13 mouse cellular contexts compared by ENCODE assay signal in genomic region chr7:66936042-66936755, GRCm38 (mm10).
A peak's percentile ranks its signal among the peaks of the same experiment; 100 is the strongest.
DNase-seq lines count a peak whose midpoint lies in the region; ATAC-seq and TF ChIP-seq lines count a peak whose summit lies in the region.
"Had no signal": no experiment of that assay in that cellular context is flagged by ENCODE, and none has a peak within 500 bp of the region (broad histone marks: within the 10 kb centered on the region; RNA-seq: fewer than 3 reads in every experiment).

No protein-coding gene starts in this region.

- 34% methylated on average over 8 of the region's 8 CpGs for whole genome bisulfite sequencing in heart, embryonic 13.5 days
- WGBS in heart, embryonic 10.5 days: 63% methylated on average over 8 of the region's 8 CpGs
- 62% methylated on average over 8 of the region's 8 CpGs for WGBS in lung, embryonic 16.5 days
- 72% methylated on average over 8 of the region's 8 CpGs for WGBS in lung, postnatal 0 days
- WGBS in heart, postnatal 0 days: 36% methylated on average over 8 of the region's 8 CpGs
- 73% methylated on average over 8 of the region's 8 CpGs for WGBS in stomach, embryonic 15.5 days

- peaks cover 70% of the 10 kb centered on the region for H3K4me1 ChIP-seq in heart, embryonic 13.5 days
- H3K4me1 ChIP-seq in heart, embryonic 10.5 days: peaks cover 59% of the 10 kb centered on the region
- H3K4me1 ChIP-seq in lung, embryonic 16.5 days (replicated peaks; ENCODE audit: control insufficient read depth, insufficient read depth, low read length): peaks cover 31% of the 10 kb centered on the region
- H3K4me1 ChIP-seq in lung, postnatal 0 days (ENCODE audit: insufficient read depth, low read depth, low read length): peaks cover 3% of the 10 kb centered on the region; the same call in 1 of the 2 replicates
- peaks cover 54% of the 10 kb centered on the region for H3K4me1 ChIP-seq in heart, postnatal 0 days (ENCODE audit: control insufficient read depth, insufficient read depth)
- H3K4me1 ChIP-seq in stomach, embryonic 15.5 days: peaks cover 21% of the 10 kb centered on the region

- peak overlapping the region; percentile 68 for H3K27ac ChIP-seq in heart, embryonic 13.5 days (replicated peaks)
- H3K27ac ChIP-seq in heart, embryonic 10.5 days: no peak overlapping the region
- peak overlapping the region; percentile 47; the same call in 1 of the 2 replicates for H3K27ac ChIP-seq in lung, embryonic 16.5 days (ENCODE audit: low read length)
- no peak overlapping the region for H3K27ac ChIP-seq in lung, postnatal 0 days (ENCODE audit: low read length)
- 0 out of 2 replicates have a peak overlapping the region, but pooled peaks have one; percentile 11 for H3K27ac ChIP-seq in heart, postnatal 0 days (ENCODE audit: low read depth)
- H3K27ac ChIP-seq in stomach, embryonic 15.5 days: peak overlapping the region; percentile 3; the same call in 1 of the 2 replicates
- H3K27ac ChIP-seq: embryonic facial prominence, embryonic 15.5 days; left cerebral cortex, adult 2 months had no signal

- no peaks in the 10 kb centered on the region for H3K27me3 ChIP-seq in heart, embryonic 13.5 days (replicated peaks)
- H3K27me3 ChIP-seq in heart, embryonic 10.5 days (ENCODE audit: insufficient read depth, poor library complexity, severe bottlenecking): no peaks in the 10 kb centered on the region
- H3K27me3 ChIP-seq in lung, embryonic 16.5 days (ENCODE audit: control insufficient read depth, insufficient read depth, low read depth, low read length): no peaks in the 10 kb centered on the region
- H3K27me3 ChIP-seq in lung, postnatal 0 days (replicated peaks; ENCODE audit: insufficient read depth, low read length): no peaks in the 10 kb centered on the region
- no peaks in the 10 kb centered on the region for H3K27me3 ChIP-seq in heart, postnatal 0 days (ENCODE audit: control insufficient read depth, insufficient read depth, low read length)
- no peaks in the 10 kb centered on the region for H3K27me3 ChIP-seq in stomach, embryonic 15.5 days (replicated peaks)
- H3K27me3 ChIP-seq: embryonic facial prominence, embryonic 15.5 days had no signal

- no peaks in the 10 kb centered on the region for H3K36me3 ChIP-seq in heart, embryonic 13.5 days
- no peaks in the 10 kb centered on the region for H3K36me3 ChIP-seq in heart, embryonic 10.5 days
- no peaks in the 10 kb centered on the region; the same call in 1 of the 2 replicates for H3K36me3 ChIP-seq in lung, embryonic 16.5 days (ENCODE audit: control insufficient read depth, insufficient read depth, low read length)
- no peaks in the 10 kb centered on the region for H3K36me3 ChIP-seq in lung, postnatal 0 days (ENCODE audit: insufficient read depth, low read length)
- no peaks in the 10 kb centered on the region for H3K36me3 ChIP-seq in heart, postnatal 0 days (replicated peaks; ENCODE audit: control insufficient read depth, insufficient read depth, low read length)
- H3K36me3 ChIP-seq in stomach, embryonic 15.5 days: no peaks in the 10 kb centered on the region
- H3K36me3 ChIP-seq: embryonic facial prominence, embryonic 15.5 days had no signal

- H3K9ac ChIP-seq in heart, embryonic 13.5 days: no peak overlapping the region
- H3K9ac ChIP-seq in lung, embryonic 16.5 days (ENCODE audit: low read length): no peak overlapping the region
- no peak overlapping the region for H3K9ac ChIP-seq in lung, postnatal 0 days (replicated peaks; ENCODE audit: low read depth)
- H3K9ac ChIP-seq in heart, postnatal 0 days (replicated peaks; ENCODE audit: low read depth, low read length): no peak overlapping the region
- no peak overlapping the region for H3K9ac ChIP-seq in stomach, embryonic 15.5 days
- H3K9ac ChIP-seq: embryonic facial prominence, embryonic 15.5 days; liver, postnatal 0 days had no signal

- H3K4me2 ChIP-seq in heart, embryonic 13.5 days: no peak overlapping the region
- H3K4me2 ChIP-seq in lung, embryonic 16.5 days (ENCODE audit: low read depth, low read length): no peak overlapping the region
- H3K4me2 ChIP-seq in lung, postnatal 0 days (replicated peaks; ENCODE audit: low read depth, low read length): no peak overlapping the region
- no peak overlapping the region for H3K4me2 ChIP-seq in heart, postnatal 0 days (ENCODE audit: low read depth, low read length)
- no peak overlapping the region for H3K4me2 ChIP-seq in stomach, embryonic 15.5 days
- H3K4me2 ChIP-seq: embryonic facial prominence, embryonic 15.5 days had no signal

- DNase-seq in heart, embryonic 10.5 days (ENCODE audit: low spot score): no peak
- no peak for DNase-seq in lung, postnatal 0 days (ENCODE audit: low spot score)
- DNase-seq in heart, postnatal 0 days (ENCODE audit: low spot score): no peak
- DNase-seq in testis, postnatal 14 days (ENCODE audit: low spot score): no peak
- DNase-seq: cerebellum, adult 8-10 months; liver, postnatal 0 days; right cerebral cortex, postnatal 4 days had no signal

- no peak for TF ChIP-seq EP300 in lung, postnatal 0 days (IDR thresholded peaks at IDR 0.05)
- TF ChIP-seq EP300 in heart, postnatal 0 days (IDR thresholded peaks at IDR 0.05; ENCODE audit: low read depth): no peak

- H3K9me3 ChIP-seq in heart, embryonic 13.5 days: no peaks in the 10 kb centered on the region
- H3K9me3 ChIP-seq in heart, embryonic 10.5 days: no peaks in the 10 kb centered on the region
- H3K9me3 ChIP-seq in lung, embryonic 16.5 days (ENCODE audit: control insufficient read depth, low read length): no peaks in the 10 kb centered on the region
- H3K9me3 ChIP-seq in lung, postnatal 0 days (ENCODE audit: low read length): no peaks in the 10 kb centered on the region
- no peaks in the 10 kb centered on the region for H3K9me3 ChIP-seq in heart, postnatal 0 days (replicated peaks; ENCODE audit: control insufficient read depth, low read length)
- no peaks in the 10 kb centered on the region for H3K9me3 ChIP-seq in stomach, embryonic 15.5 days
- H3K9me3 ChIP-seq: embryonic facial prominence, embryonic 15.5 days had no signal

- H3K4me3 ChIP-seq in heart, embryonic 13.5 days: no peak overlapping the region
- no peak overlapping the region for H3K4me3 ChIP-seq in heart, embryonic 10.5 days
- no peak overlapping the region for H3K4me3 ChIP-seq in lung, embryonic 16.5 days (ENCODE audit: low read length)
- H3K4me3 ChIP-seq in lung, postnatal 0 days (ENCODE audit: low read depth, low read length): no peak overlapping the region
- no peak overlapping the region for H3K4me3 ChIP-seq in heart, postnatal 0 days (ENCODE audit: low read depth, low read length)
- no peak overlapping the region for H3K4me3 ChIP-seq in stomach, embryonic 15.5 days (replicated peaks)
- H3K4me3 ChIP-seq: embryonic facial prominence, embryonic 15.5 days; left cerebral cortex, adult 2 months; myocyte had no signal

- no peak for TF ChIP-seq CTCF in lung, postnatal 0 days (IDR thresholded peaks at IDR 0.05)
- no peak for TF ChIP-seq CTCF in heart, postnatal 0 days (IDR thresholded peaks at IDR 0.05; ENCODE audit: low read depth)

- peak; percentile 26; the same call in 1 of the 2 replicates for ATAC-seq in heart, embryonic 13.5 days (ENCODE audit: extremely low read depth, insufficient number of reproducible peaks, low FRiP score, low TSS enrichment)
- ATAC-seq in lung, embryonic 16.5 days (ENCODE audit: low read depth): peak; percentile 52; the same call in 1 of the 2 replicates
- ATAC-seq in lung, postnatal 0 days: no peak
- peak; percentile 9; the same call in 1 of the 2 replicates for ATAC-seq in heart, postnatal 0 days (ENCODE audit: insufficient read depth, low read depth)
- no peak for ATAC-seq in stomach, embryonic 15.5 days (ENCODE audit: insufficient read depth, low FRiP score, low read depth)
- ATAC-seq: liver, postnatal 0 days had no signal

Comparison
In these comparisons a context has a peak if more than half of its experiments do, and no peak if none do; other contexts are left out.
1. ATAC-seq: peak in heart, embryonic 13.5 days (single experiment), lung, embryonic 16.5 days (single experiment) and heart, postnatal 0 days (single experiment); none in lung, postnatal 0 days (single experiment) and stomach, embryonic 15.5 days (single experiment).
2. H3K27ac ChIP-seq: peak in heart, embryonic 13.5 days (single experiment), lung, embryonic 16.5 days (single experiment), heart, postnatal 0 days (single experiment) and stomach, embryonic 15.5 days (single experiment); none in heart, embryonic 10.5 days (single experiment) and lung, postnatal 0 days (single experiment).